Mouse (Mus musculus): ENCODE measurements around the gene Astl. TPM values are rescaled to one million over a fixed set of nuclear protein-coding genes. Genes with fewer than 3 reads are reported as not detected.

Gene Astl
- polyA plus RNA-seq, 1 experiment from 2014 or later: 0.10 TPM

Other genes with a start within 250 kb of the Astl start
- gene Ncaph, start 204.7 kb upstream of the Astl start, polyA plus RNA-seq (2014; fragmentation: Nextera tagmentation; extraction: Ambion mirVana): 131 and 132 TPM in 2 replicates
- 15.9 and 17.6 TPM in 2 replicates for gene Itpripl1, start 195.2 kb upstream of the Astl start, polyA plus RNA-seq (2014; fragmentation: Nextera tagmentation; extraction: Ambion mirVana)
- 2.3 and 2.6 TPM in 2 replicates for gene 1810024B03Rik, start 130.4 kb upstream of the Astl start, polyA plus RNA-seq (2014; fragmentation: Nextera tagmentation; extraction: Ambion mirVana)
- 104 and 107 TPM in 2 replicates for gene Snrnp200, start 130.3 kb upstream of the Astl start, polyA plus RNA-seq (2014; fragmentation: Nextera tagmentation; extraction: Ambion mirVana)
- gene Ciao1, start 90.8 kb upstream of the Astl start, polyA plus RNA-seq (2014; fragmentation: Nextera tagmentation; extraction: Ambion mirVana): 54.8 and 65.2 TPM in 2 replicates
- gene Tmem127, start 90.7 kb upstream of the Astl start, polyA plus RNA-seq (2014; fragmentation: Nextera tagmentation; extraction: Ambion mirVana): 19.5 and 20.7 TPM in 2 replicates
- gene Stard7, start 68.4 kb upstream of the Astl start, polyA plus RNA-seq (2014; fragmentation: Nextera tagmentation; extraction: Ambion mirVana): 82.8 and 84.0 TPM in 2 replicates
- gene Dusp2, start 2.5 kb upstream of the Astl start, polyA plus RNA-seq (2014; fragmentation: Nextera tagmentation; extraction: Ambion mirVana): 4.2 and 4.4 TPM in 2 replicates
- 1.9 TPM in 2 replicates for gene Adra2b, start 24.6 kb downstream of the Astl start, polyA plus RNA-seq (2014; fragmentation: Nextera tagmentation; extraction: Ambion mirVana)
- gene Gpat2, start 86.6 kb downstream of the Astl start, polyA plus RNA-seq (2014; fragmentation: Nextera tagmentation; extraction: Ambion mirVana): 0.31 TPM in 1 of 2 replicates, not detected in the other
- gene Fahd2a, start 105.9 kb downstream of the Astl start, polyA plus RNA-seq (2014; fragmentation: Nextera tagmentation; extraction: Ambion mirVana): 24.0 and 24.8 TPM in 2 replicates
- 2.8 and 3.0 TPM in 2 replicates for gene Kcnip3, start 183.5 kb downstream of the Astl start, polyA plus RNA-seq (2014; fragmentation: Nextera tagmentation; extraction: Ambion mirVana)
- gene Prom2, start 202.8 kb downstream of the Astl start, polyA plus RNA-seq (2014; fragmentation: Nextera tagmentation; extraction: Ambion mirVana): 1.6 and 1.9 TPM in 2 replicates
- gene Zfp661, start 248.5 kb downstream of the Astl start, polyA plus RNA-seq (2014; fragmentation: Nextera tagmentation; extraction: Ambion mirVana): 7.5 and 8.3 TPM in 2 replicates
- 152 and 165 TPM in 2 replicates for gene Mrps5, start 248.6 kb downstream of the Astl start, polyA plus RNA-seq (2014; fragmentation: Nextera tagmentation; extraction: Ambion mirVana)